Comparison of ENCODE assay signal across 17 mouse cellular contexts in the genomic region with DNA sequence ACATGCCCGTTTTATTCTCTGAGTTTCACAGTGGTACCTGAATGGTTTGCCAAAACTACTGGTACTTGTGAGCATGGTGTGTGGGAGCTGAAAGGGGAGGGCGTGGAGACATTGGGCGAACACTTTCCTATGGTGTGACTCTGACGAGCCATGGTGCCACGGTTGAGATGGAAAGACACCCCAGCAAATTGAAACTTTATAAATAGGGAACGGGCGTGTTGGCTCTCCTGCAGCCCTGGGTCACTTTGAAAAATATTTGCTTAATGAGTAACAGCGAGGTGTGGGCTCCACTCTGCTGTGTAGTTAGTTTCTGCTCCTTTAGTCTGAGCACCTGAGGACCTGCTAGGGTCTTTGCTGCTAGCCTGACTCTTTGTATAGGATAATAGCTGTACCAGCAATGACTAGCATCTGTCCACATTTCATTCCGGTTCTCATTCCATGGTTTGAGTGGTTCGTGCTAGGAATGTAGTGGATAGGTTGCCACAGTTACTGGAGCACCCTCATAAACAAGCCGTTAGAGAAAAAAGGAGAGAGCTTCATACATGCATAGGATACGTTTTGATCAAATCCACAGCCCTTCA. TPM values are rescaled to one million over a fixed set of nuclear protein-coding genes. Genes with fewer than 3 reads are reported as not detected.
DNase-seq lines count a peak whose midpoint lies in the region; ATAC-seq and TF ChIP-seq lines count a peak whose summit lies in the region.
"Had no signal": no experiment of that assay in that cellular context is flagged by ENCODE, and none has a peak within 500 bp of the region (broad histone marks: within the 10 kb centered on the region; RNA-seq: fewer than 3 reads in every experiment).

No protein-coding gene starts in this region.

- H3K4me1 ChIP-seq in erythroblast, embryonic 14.5 days (ENCODE audit: control insufficient read depth) = peaks cover 97% of the 10 kb centered on the region
- H3K4me1 ChIP-seq in lung, postnatal 0 days (ENCODE audit: insufficient read depth, low read depth, low read length) = no peaks in the 10 kb centered on the region; the same call in 1 of the 2 replicates
- H3K4me1 ChIP-seq in liver, embryonic 15.5 days (replicated peaks) = peaks cover 94% of the 10 kb centered on the region
- H3K4me1 ChIP-seq in hindbrain, embryonic 14.5 days (replicated peaks; ENCODE audit: control insufficient read depth, insufficient read depth, low read length) = peaks cover 6% of the 10 kb centered on the region
- H3K4me1 ChIP-seq: heart, embryonic 12.5 days had no signal

- H3K27ac ChIP-seq in lung, postnatal 0 days (ENCODE audit: low read length) = no peak overlapping the region
- H3K27ac ChIP-seq in liver, embryonic 15.5 days (replicated peaks) = peak overlapping the region; percentile 93
- H3K27ac ChIP-seq in hindbrain, embryonic 14.5 days = no peak overlapping the region
- H3K27ac ChIP-seq: forebrain, embryonic 15.5 days; hindbrain, embryonic 13.5 days; limb, embryonic 13.5 days had no signal

- no peak for TF ChIP-seq CTCF in lung, postnatal 0 days (IDR thresholded peaks at IDR 0.05)

- intact Hi-C loops in heart, postnatal 14 days (cut with DNase I) = no loop called here

- H3K27me3 ChIP-seq in erythroblast, embryonic 14.5 days (ENCODE audit: control insufficient read depth) = no peaks in the 10 kb centered on the region
- no peaks in the 10 kb centered on the region for H3K27me3 ChIP-seq in lung, postnatal 0 days (replicated peaks; ENCODE audit: insufficient read depth, low read length)
- no peaks in the 10 kb centered on the region for H3K27me3 ChIP-seq in liver, embryonic 15.5 days
- H3K27me3 ChIP-seq in hindbrain, embryonic 14.5 days (ENCODE audit: control insufficient read depth, insufficient read depth, low read length) = no peaks in the 10 kb centered on the region
- H3K27me3 ChIP-seq: forebrain, embryonic 15.5 days; hindbrain, embryonic 13.5 days; limb, embryonic 13.5 days had no signal

- H3K36me3 ChIP-seq in erythroblast, embryonic 14.5 days (ENCODE audit: control insufficient read depth) = peaks cover 85% of the 10 kb centered on the region
- no peaks in the 10 kb centered on the region for H3K36me3 ChIP-seq in lung, postnatal 0 days (ENCODE audit: insufficient read depth, low read length)
- peaks cover 44% of the 10 kb centered on the region for H3K36me3 ChIP-seq in liver, embryonic 15.5 days (replicated peaks)
- peaks cover 27% of the 10 kb centered on the region for H3K36me3 ChIP-seq in hindbrain, embryonic 14.5 days (replicated peaks; ENCODE audit: control insufficient read depth, insufficient read depth)
- H3K36me3 ChIP-seq: heart, embryonic 12.5 days had no signal

- 0 out of 2 replicates have a peak overlapping the region, but pooled peaks have one; percentile 0 for H3K4me2 ChIP-seq in lung, postnatal 0 days (replicated peaks; ENCODE audit: low read depth, low read length)
- H3K4me2 ChIP-seq in liver, embryonic 15.5 days = peak overlapping the region; percentile 25
- no peak overlapping the region for H3K4me2 ChIP-seq in hindbrain, embryonic 14.5 days (replicated peaks)
- H3K4me2 ChIP-seq: forebrain, embryonic 15.5 days; heart, embryonic 12.5 days; hindbrain, embryonic 13.5 days; limb, embryonic 13.5 days had no signal

- 53% methylated on average over 12 of the region's 12 CpGs for WGBS in lung, postnatal 0 days
- 74% methylated on average over 12 of the region's 12 CpGs for WGBS in liver, embryonic 15.5 days (ENCODE audit: insufficient replicate concordance)
- WGBS in hindbrain, embryonic 14.5 days = 92% methylated on average over 12 of the region's 12 CpGs

- H3K4me3 ChIP-seq in erythroblast, embryonic 14.5 days (replicated peaks) = peak overlapping the region; percentile 57
- H3K4me3 ChIP-seq in lung, postnatal 0 days (ENCODE audit: low read depth, low read length) = no peak overlapping the region
- H3K4me3 ChIP-seq in liver, embryonic 15.5 days (replicated peaks) = no peak overlapping the region
- H3K4me3 ChIP-seq in hindbrain, embryonic 14.5 days (replicated peaks; ENCODE audit: low read length) = no peak overlapping the region
- H3K4me3 ChIP-seq: forebrain, embryonic 15.5 days; heart, embryonic 12.5 days; hindbrain, embryonic 13.5 days; limb, embryonic 13.5 days had no signal

- H3K9ac ChIP-seq in lung, postnatal 0 days (replicated peaks; ENCODE audit: low read depth) = no peak overlapping the region
- H3K9ac ChIP-seq in liver, embryonic 15.5 days = no peak overlapping the region
- no peak overlapping the region for H3K9ac ChIP-seq in hindbrain, embryonic 14.5 days
- H3K9ac ChIP-seq: forebrain, embryonic 15.5 days; heart, embryonic 12.5 days; hindbrain, embryonic 13.5 days; limb, embryonic 13.5 days had no signal

- DNase-seq in lung, postnatal 0 days (ENCODE audit: low spot score) = peak; percentile 63
- no peak for DNase-seq in lung, postnatal 36 days
- DNase-seq in heart, postnatal 14 days = no peak
- no peak for DNase-seq in heart, adult 11 months
- DNase-seq in hindbrain, embryonic 14.5 days (ENCODE audit: low spot score) = no peak
- DNase-seq: adrenal gland, adult 2 months; cerebellum, adult 9-10 months; lung, postnatal 14 days; right cerebral cortex, postnatal 25 days; thymus, postnatal 25 days had no signal

- no peak for ATAC-seq in erythroblast, adult 5-6 weeks (replicated peaks; ENCODE audit: low FRiP score, poor library complexity, severe bottlenecking)
- ATAC-seq in lung, postnatal 0 days = peak; percentile 90
- ATAC-seq in liver, embryonic 15.5 days (ENCODE audit: insufficient read depth) = no peak
- ATAC-seq in hindbrain, embryonic 14.5 days (ENCODE audit: low FRiP score) = no peak
- ATAC-seq: forebrain, embryonic 15.5 days had no signal

- TF ChIP-seq EP300 in lung, postnatal 0 days (IDR thresholded peaks at IDR 0.05) = peak; percentile 52

- H3K9me3 ChIP-seq in erythroblast, embryonic 14.5 days (ENCODE audit: control insufficient read depth, low read length) = no peaks in the 10 kb centered on the region
- H3K9me3 ChIP-seq in lung, postnatal 0 days (ENCODE audit: low read length) = no peaks in the 10 kb centered on the region
- H3K9me3 ChIP-seq in liver, embryonic 15.5 days (replicated peaks) = no peaks in the 10 kb centered on the region
- no peaks in the 10 kb centered on the region for H3K9me3 ChIP-seq in hindbrain, embryonic 14.5 days (ENCODE audit: control insufficient read depth, low read length)
- H3K9me3 ChIP-seq: forebrain, embryonic 15.5 days; heart, embryonic 12.5 days; hindbrain, embryonic 13.5 days; limb, embryonic 13.5 days had no signal

RNA-seq across cellular contexts. Expression of a gene that starts 7.4 kb away (rescaled TPM):
- polyA plus RNA-seq in erythroblast, embryonic 14.5 days (2012) = 4.9 and 5.3 TPM in 2 replicates
- 21.1 and 27.8 TPM in 2 replicates for total RNA-seq in erythroblast, adult 5-6 weeks (2015; ENCODE audit: low replicate concordance)
- 17.6 and 24.6 TPM in 2 replicates for total RNA-seq in erythroblast, adult 5-6 weeks (2017; ENCODE audit: low replicate concordance)
- polyA plus RNA-seq in lung, postnatal 0 days (2015; fragmentation: Nextera tagmentation; extraction: Ambion mirVana) = 27.6 and 40.2 TPM in 2 replicates
- 24.1 and 26.4 TPM in 2 replicates for polyA plus RNA-seq in liver, embryonic 15.5 days (2015; fragmentation: Nextera tagmentation; extraction: Ambion mirVana)
- 10 to 100 TPM; 17.6 to 18.6 TPM for total RNA-seq in heart, postnatal 14 days (2021)
- 80.7 and 93.0 TPM in 2 replicates for polyA plus RNA-seq in hindbrain, embryonic 14.5 days (2014; fragmentation: Nextera tagmentation; extraction: Ambion mirVana)
